Mouse (Mus musculus): ENCODE measurements around the gene 4933428G20Rik. TPM values are rescaled to one million over a fixed set of nuclear protein-coding genes. Genes with fewer than 3 reads are reported as not detected.

Gene 4933428G20Rik
- polyA plus RNA-seq (2016; fragmentation: Nextera tagmentation; extraction: Ambion mirVana), result 0.30 and 0.41 TPM in 2 replicates

DNA sequence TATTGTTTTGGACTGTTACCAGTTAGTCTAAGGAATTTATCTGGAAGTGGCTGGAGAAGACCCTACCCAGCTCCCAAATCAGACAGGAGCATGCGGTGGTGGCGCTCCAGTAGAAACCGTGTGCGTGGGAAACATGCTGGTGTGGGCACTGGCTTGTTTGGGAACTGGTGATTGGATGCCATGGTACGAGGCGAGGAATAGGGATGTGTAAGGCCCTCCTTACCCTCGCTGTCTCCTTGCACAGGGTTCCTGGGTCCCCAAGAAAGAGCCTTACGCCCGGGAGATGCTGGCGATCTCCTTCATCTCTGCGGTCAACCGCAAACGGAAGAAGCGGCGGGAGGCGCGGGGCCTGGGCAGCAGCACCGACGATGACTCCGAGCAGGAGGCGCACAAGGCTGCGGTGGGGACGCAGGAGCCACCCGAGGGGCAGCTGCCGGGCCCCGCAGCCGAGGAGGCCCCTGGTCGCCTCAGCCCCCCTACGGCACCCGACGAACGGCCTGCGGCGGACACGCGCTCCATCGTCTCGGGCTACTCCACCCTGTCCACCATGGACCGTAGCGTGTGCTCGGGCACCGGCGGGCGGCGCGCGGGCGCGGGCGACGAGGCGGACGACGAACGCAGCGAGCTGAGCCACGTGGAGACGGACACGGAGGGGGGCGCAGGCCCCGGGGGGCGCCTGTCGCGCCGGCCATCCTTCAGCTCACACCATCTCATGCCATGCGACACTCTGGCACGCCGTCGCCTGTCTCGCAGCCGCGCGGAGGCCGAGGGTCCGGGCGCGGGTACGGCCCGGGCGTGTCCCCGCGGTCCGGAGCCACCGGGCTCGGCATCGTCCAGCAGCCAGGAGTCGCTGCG lies at the start of gene 4933428G20Rik:
4933428G20Rik (minus strand) TSS at position 476 of the 855 bp plus-strand sequence.
- Histone ChIP-seq H3K4me3 (peak within 1 kb of the TSS; percentile 58), H3K36me3 (replicated peaks) (peaks cover 19% of the 10 kb centered on the region), H3K27me3 (ENCODE audit: poor library complexity, severe bottlenecking) (peaks cover 77% of the 10 kb centered on the region), H3K4me1 (peaks cover 24% of the 10 kb centered on the region), H3K27ac (peak within 1 kb of the TSS; percentile 71), H3K9me3 (no peaks in the 10 kb centered on the region)
- DNase-seq (ENCODE audit: extremely low spot score, low spot score), result no peak
- 5% methylated on average over 84 of the region's 88 CpGs for WGBS

GRCm38 (mm10) chr11:97548757-97549156 lies 48.6 kb upstream of the 4933428G20Rik start:
- no peak overlapping the region for H3K4me3 ChIP-seq
- H3K27me3 ChIP-seq (ENCODE audit: poor library complexity, severe bottlenecking), result peaks cover 100% of the 10 kb centered on the region
- WGBS, result 47% methylated on average over 8 of the region's 8 CpGs
- peaks cover 81% of the 10 kb centered on the region for H3K4me1 ChIP-seq
- no peak for DNase-seq (ENCODE audit: extremely low spot score, low spot score)
- no peaks in the 10 kb centered on the region for H3K36me3 ChIP-seq (replicated peaks)
- no peaks in the 10 kb centered on the region for H3K9me3 ChIP-seq
- H3K27ac ChIP-seq, result no peak overlapping the region

GRCm38 (mm10) chr11:97547957-97548706 lies 48.0 kb upstream of the 4933428G20Rik start:
- Histone ChIP-seq H3K4me1 (peaks cover 81% of the 10 kb centered on the region), H3K4me3 (no peak overlapping the region), H3K27me3 (ENCODE audit: poor library complexity, severe bottlenecking) (peaks cover 100% of the 10 kb centered on the region), H3K36me3 (replicated peaks) (no peaks in the 10 kb centered on the region), H3K9me3 (no peaks in the 10 kb centered on the region), H3K27ac (peak overlapping the region; percentile 85; the same call in 1 of the 2 replicates)
- WGBS, result 60% methylated on average over 12 of the region's 12 CpGs
- no peak for DNase-seq (ENCODE audit: extremely low spot score, low spot score)

DNA sequence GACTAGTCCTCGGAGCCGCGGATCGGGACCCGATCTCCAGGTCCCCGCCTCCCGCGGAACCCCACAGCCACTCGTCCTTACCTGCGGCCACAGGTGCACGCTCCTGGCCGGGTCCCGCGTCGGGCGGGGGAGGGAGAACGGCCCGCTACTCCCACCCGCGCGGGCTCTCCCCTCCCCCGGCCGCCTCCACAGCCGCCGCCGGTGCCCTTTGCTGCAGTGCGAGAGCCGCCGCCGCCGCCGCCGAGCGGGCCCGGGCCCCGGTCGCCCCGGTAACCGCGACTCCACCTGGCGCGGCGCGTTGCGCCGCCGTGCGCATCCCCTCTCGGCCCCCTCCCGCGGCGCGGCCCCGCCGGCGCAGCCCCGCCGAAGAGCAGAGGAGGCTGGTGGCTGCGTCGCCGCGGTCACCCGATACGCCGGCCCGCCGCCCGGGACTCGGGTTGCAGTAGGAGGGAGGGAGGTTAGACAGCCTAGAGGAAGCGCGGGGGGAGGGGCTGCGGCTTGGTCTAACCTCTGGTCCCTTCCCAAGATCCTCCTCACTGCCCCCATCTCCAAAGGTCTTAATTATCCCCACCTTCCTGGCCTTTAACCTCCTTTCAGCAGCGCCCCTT lies 46.8 kb upstream of the 4933428G20Rik start:
- Histone ChIP-seq H3K36me3 (replicated peaks) (no peaks in the 10 kb centered on the region), H3K4me3 (peak overlapping the region; percentile 77), H3K27ac (peak overlapping the region; percentile 85), H3K9me3 (no peaks in the 10 kb centered on the region), H3K27me3 (ENCODE audit: poor library complexity, severe bottlenecking) (peaks cover 95% of the 10 kb centered on the region), H3K4me1 (peaks cover 79% of the 10 kb centered on the region)
- under 1% methylated on average over 64 of the region's 73 CpGs for WGBS
- peak; percentile 78 for DNase-seq (ENCODE audit: extremely low spot score, low spot score)

DNA sequence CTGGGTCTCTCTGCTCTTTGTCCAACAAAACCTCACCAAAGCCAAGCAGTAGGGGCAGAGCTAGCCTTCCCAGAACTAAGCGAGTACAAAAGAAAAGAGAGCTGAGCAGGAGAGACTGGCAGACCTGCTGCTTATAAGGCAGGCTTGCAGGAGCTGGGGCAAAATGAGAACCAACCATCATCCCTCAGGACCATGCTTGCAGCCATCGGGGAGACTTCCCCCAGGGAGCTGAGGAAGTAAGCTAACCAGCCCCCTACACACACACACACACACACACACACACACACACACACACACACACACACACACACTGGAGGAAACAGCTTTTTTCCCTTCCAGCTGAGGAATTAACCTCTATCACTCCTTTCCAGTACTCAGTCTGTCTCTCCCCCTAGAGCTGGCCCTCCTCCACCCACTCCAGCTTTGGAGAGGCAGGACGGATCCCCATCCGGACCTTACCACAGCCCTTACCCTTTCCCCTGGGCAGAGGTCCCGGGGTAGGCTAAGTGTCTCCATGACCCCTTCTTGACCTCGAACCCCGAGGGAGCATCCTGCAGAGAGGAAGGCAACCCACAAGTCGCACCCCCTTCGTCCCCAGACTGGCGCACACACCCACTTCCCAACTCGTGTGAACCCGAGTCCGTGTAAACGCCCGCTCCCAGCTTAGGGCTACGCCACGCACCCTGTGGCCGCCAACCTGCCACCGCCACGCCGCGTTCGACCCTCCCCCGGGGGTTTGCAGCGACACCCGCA lies 45.8 kb upstream of the 4933428G20Rik start:
- Histone ChIP-seq H3K27ac (peak overlapping the region; percentile 85), H3K27me3 (ENCODE audit: poor library complexity, severe bottlenecking) (peaks cover 95% of the 10 kb centered on the region)

GRCm38 (mm10) chr11:97543883-97544282 lies 43.7 kb upstream of the 4933428G20Rik start:
- WGBS, result 83% methylated on average over 9 of the region's 9 CpGs
- Histone ChIP-seq H3K27me3 (ENCODE audit: poor library complexity, severe bottlenecking) (peaks cover 88% of the 10 kb centered on the region), H3K36me3 (replicated peaks) (no peaks in the 10 kb centered on the region), H3K4me1 (peaks cover 83% of the 10 kb centered on the region), H3K9me3 (no peaks in the 10 kb centered on the region), H3K27ac (no peak overlapping the region), H3K4me3 (no peak overlapping the region)
- DNase-seq (ENCODE audit: extremely low spot score, low spot score), result no peak

More for the DNA sequence above, 45.8 kb upstream of the 4933428G20Rik start:
- Histone ChIP-seq H3K9me3 (no peaks in the 10 kb centered on the region), H3K36me3 (replicated peaks) (no peaks in the 10 kb centered on the region), H3K4me1 (peaks cover 78% of the 10 kb centered on the region), H3K4me3 (peak overlapping the region; percentile 77)
- DNase-seq (ENCODE audit: extremely low spot score, low spot score), result no peak
- 3% methylated on average over 26 of the region's 26 CpGs for WGBS

DNA sequence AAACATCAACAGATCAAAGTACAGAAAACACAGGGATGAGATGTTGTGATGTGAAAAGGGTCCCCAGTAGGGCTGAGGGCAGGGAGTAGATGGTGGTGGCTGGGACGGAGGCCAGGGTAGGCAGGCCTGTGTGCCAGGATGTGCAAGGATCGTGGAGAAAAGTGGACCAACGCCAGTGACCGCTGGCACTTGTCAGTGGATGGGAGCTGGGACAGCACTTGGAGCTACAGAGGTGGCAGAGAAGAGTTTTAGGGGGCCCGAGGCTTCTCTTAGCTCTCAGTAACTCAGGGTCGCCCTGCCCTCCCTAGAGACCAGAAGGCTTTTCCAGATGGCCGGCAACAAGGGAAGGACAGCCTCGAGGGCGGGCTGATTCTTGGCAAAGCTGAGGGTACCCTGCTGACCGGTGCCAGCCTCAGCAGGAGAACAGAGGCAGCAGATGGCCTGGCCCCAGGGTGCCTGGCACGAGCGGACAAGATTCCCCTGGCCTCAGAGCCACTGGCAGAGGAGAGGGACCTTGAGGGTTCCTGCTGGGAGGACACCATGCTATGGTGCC lies 43.1 kb upstream of the 4933428G20Rik start:
- peaks cover 88% of the 10 kb centered on the region for H3K27me3 ChIP-seq (ENCODE audit: poor library complexity, severe bottlenecking)

GRCm38 (mm10) chr11:97542171-97543150 lies 42.3 kb upstream of the 4933428G20Rik start:
- no peak overlapping the region for H3K27ac ChIP-seq

More for the DNA sequence above, 43.1 kb upstream of the 4933428G20Rik start:
- Histone ChIP-seq H3K27ac (peak overlapping the region; percentile 13; the same call in 1 of the 2 replicates), H3K36me3 (replicated peaks) (no peaks in the 10 kb centered on the region), H3K4me3 (no peak overlapping the region), H3K4me1 (peaks cover 77% of the 10 kb centered on the region), H3K9me3 (no peaks in the 10 kb centered on the region)
- WGBS, result 70% methylated on average over 12 of the region's 12 CpGs
- DNase-seq (ENCODE audit: extremely low spot score, low spot score), result no peak

GRCm38 (mm10) chr11:97540604-97541003 lies 40.5 kb upstream of the 4933428G20Rik start:
- WGBS, result 73% methylated on average over 3 of the region's 3 CpGs
- H3K27me3 ChIP-seq (ENCODE audit: poor library complexity, severe bottlenecking), result peaks cover 88% of the 10 kb centered on the region
- H3K36me3 ChIP-seq (replicated peaks), result no peaks in the 10 kb centered on the region
- no peak for DNase-seq (ENCODE audit: extremely low spot score, low spot score)
- H3K4me1 ChIP-seq, result peaks cover 74% of the 10 kb centered on the region
- H3K27ac ChIP-seq, result no peak overlapping the region
- H3K9me3 ChIP-seq, result no peaks in the 10 kb centered on the region
- no peak overlapping the region for H3K4me3 ChIP-seq

More at GRCm38 (mm10) chr11:97542171-97543150, 42.3 kb upstream of the 4933428G20Rik start:
- Histone ChIP-seq H3K4me1 (peaks cover 75% of the 10 kb centered on the region), H3K4me3 (no peak overlapping the region), H3K27me3 (ENCODE audit: poor library complexity, severe bottlenecking) (peaks cover 88% of the 10 kb centered on the region), H3K36me3 (replicated peaks) (no peaks in the 10 kb centered on the region), H3K9me3 (no peaks in the 10 kb centered on the region)
- WGBS, result 74% methylated on average over 22 of the region's 22 CpGs
- DNase-seq (ENCODE audit: extremely low spot score, low spot score), result no peak

- H3K27ac ChIP-seq, result no peak overlapping the region
- peaks cover 73% of the 10 kb centered on the region for H3K4me1 ChIP-seq
- 75% methylated on average over 3 of the region's 3 CpGs for WGBS
Observed at GRCm38 (mm10) chr11:97540136-97540535, 40.0 kb upstream of the 4933428G20Rik start.

DNA sequence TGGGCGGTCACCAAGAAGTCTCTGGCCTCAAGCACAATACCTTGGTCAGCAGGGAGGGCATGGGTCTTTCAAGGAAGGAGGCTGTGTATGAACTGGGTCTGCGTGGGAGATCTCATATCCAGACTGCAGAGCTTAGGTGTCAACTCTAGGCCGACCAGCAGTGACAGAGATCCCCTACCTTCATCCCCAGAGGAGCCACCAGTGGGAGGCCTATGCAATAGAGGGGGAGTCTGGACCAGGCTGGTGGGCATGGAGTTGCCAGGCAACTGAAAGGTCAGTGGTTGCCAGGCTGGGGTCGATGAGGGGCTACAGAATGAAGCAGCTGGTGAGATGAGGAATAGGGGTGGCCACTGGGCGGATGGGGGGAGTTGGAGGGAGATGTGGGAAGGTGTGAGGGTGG lies 39.5 kb upstream of the 4933428G20Rik start:
- Histone ChIP-seq H3K4me3 (no peak overlapping the region), H3K27me3 (ENCODE audit: poor library complexity, severe bottlenecking) (peaks cover 88% of the 10 kb centered on the region), H3K4me1 (peaks cover 78% of the 10 kb centered on the region), H3K27ac (no peak overlapping the region), H3K36me3 (replicated peaks) (no peaks in the 10 kb centered on the region), H3K9me3 (no peaks in the 10 kb centered on the region)
- 75% methylated on average over 5 of the region's 5 CpGs for WGBS
- DNase-seq (ENCODE audit: extremely low spot score, low spot score), result no peak

More at GRCm38 (mm10) chr11:97540136-97540535, 40.0 kb upstream of the 4933428G20Rik start:
- no peaks in the 10 kb centered on the region for H3K36me3 ChIP-seq (replicated peaks)
- H3K27me3 ChIP-seq (ENCODE audit: poor library complexity, severe bottlenecking), result peaks cover 88% of the 10 kb centered on the region
- no peaks in the 10 kb centered on the region for H3K9me3 ChIP-seq
- no peak overlapping the region for H3K4me3 ChIP-seq
- DNase-seq (ENCODE audit: extremely low spot score, low spot score), result no peak
